Mouse (Mus musculus): Measurements from ENCODE around the gene Gm8773.

GRCm38 (mm10) chr5:5562435-5562834 lies 11.2 kb upstream of the Gm8773 start:
- TF ChIP-seq POLR2A (IDR thresholded peaks at IDR 0.05; ENCODE audit: borderline replicate concordance, extremely low read depth, insufficient read depth, insufficient read length, poor library complexity, severe bottlenecking) (no peak), CTCF (IDR thresholded peaks at IDR 0.05; ENCODE audit: borderline replicate concordance, extremely low read depth, insufficient read depth, insufficient read length) (no peak)
